Mouse (Mus musculus): Measurements from ENCODE around the gene Gldc.
"Not testable (repeated sequence)": the region's sequence is repeated elsewhere in the genome, so short reads cannot be mapped to it uniquely, and the experiment has no call there.

The Gldc gene

GRCm38 (mm10) chr19:30174919-30175571 lies at the start of gene Gldc:
Gene Gldc, minus strand, starts transcription at chr19:30175429.
- Histone ChIP-seq H3K4me1 (replicated peaks; ENCODE audit: low read depth, low read length) (peaks cover 70% of the 10 kb centered on the region), H3K36me3 (ENCODE audit: insufficient read depth, low read length) (peaks cover 29% of the 10 kb centered on the region), H3K4me3 (replicated peaks; ENCODE audit: low read length) (peak within 1 kb of the TSS; percentile 89), H3K27me3 (ENCODE audit: insufficient read depth, low read length) (no peaks in the 10 kb centered on the region), H3K9me3 (ENCODE audit: low read length) (peaks cover 3% of the 10 kb centered on the region; the same call in 1 of the 2 replicates)
- TF ChIP-seq CTCF (conservative IDR thresholded peaks at IDR 0.05; ENCODE audit: low read length) (no peak), NANOG (IDR thresholded peaks at IDR 0.05; ENCODE audit: borderline replicate concordance, low read length) (no peak), POU5F1 (IDR thresholded peaks at IDR 0.05; ENCODE audit: borderline replicate concordance, low read length) (no peak)

DNA sequence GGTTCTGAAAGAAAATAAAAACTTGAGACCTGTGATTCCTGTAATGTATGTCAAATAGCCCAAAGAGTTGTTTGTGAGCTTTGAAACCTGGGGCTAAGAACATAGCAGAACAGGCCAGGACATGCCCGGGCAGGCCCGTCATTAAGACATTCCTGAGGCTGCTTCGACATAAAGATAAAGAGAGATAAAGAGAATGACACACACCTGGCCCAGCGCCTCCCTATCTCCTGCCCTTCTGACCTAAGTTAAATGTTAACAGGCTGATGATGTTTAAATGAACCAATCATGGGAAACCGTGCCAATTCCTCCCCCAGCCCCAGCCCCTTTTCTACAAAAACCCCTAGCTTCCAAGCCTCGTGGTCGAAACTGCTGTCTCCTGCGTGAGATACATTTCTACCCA lies 47.4 kb upstream of the Gldc start:
- H3K9me3 ChIP-seq (ENCODE audit: low read length): peaks cover 25% of the 10 kb centered on the region
- H3K27me3 ChIP-seq (ENCODE audit: insufficient read depth, low read length); H3K4me3 ChIP-seq (replicated peaks; ENCODE audit: low read length); H3K36me3 ChIP-seq (ENCODE audit: insufficient read depth, low read length): not testable (repeated sequence)
- H3K4me1 ChIP-seq (replicated peaks; ENCODE audit: low read depth, low read length): peaks cover 11% of the 10 kb centered on the region

DNA sequence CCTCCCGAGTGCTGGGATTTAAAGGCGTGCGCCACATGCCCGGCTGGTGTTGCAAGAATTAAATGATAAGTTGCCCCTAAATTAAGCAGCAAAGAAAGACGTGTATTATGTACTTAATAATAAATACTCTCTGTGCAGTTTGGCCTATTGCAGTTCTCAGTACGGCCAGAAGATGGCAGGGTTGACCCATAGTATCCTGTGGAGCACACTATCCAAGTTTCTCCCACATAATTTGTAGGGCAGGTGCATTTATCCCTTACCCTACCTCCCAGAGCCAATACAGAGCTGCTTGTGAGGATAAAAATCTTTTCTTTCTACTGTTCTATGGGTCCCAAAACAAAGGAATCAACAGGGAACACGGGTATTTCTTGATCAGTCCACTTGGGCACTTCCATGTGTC lies 42.1 kb upstream of the Gldc start:
- Histone ChIP-seq H3K4me3 (replicated peaks; ENCODE audit: low read length) (no peak overlapping the region), H3K9me3 (ENCODE audit: low read length) (peaks cover 11% of the 10 kb centered on the region), H3K36me3 (ENCODE audit: insufficient read depth, low read length) (no peaks in the 10 kb centered on the region), H3K4me1 (replicated peaks; ENCODE audit: low read depth, low read length) (peaks cover 21% of the 10 kb centered on the region), H3K27me3 (ENCODE audit: insufficient read depth, low read length) (peaks cover 3% of the 10 kb centered on the region; the same call in 1 of the 2 replicates)
- TF ChIP-seq POU5F1 (IDR thresholded peaks at IDR 0.05; ENCODE audit: borderline replicate concordance, low read length): no peak
- peak; percentile 100 for TF ChIP-seq CTCF (conservative IDR thresholded peaks at IDR 0.05; ENCODE audit: low read length)

GRCm38 (mm10) chr19:30216186-30216585 lies 41.0 kb upstream of the Gldc start:
- peaks cover 4% of the 10 kb centered on the region for H3K9me3 ChIP-seq (ENCODE audit: low read length)
- peaks cover 21% of the 10 kb centered on the region for H3K4me1 ChIP-seq (replicated peaks; ENCODE audit: low read depth, low read length)
- H3K36me3 ChIP-seq (ENCODE audit: insufficient read depth, low read length): no peaks in the 10 kb centered on the region
- no peak overlapping the region for H3K4me3 ChIP-seq (replicated peaks; ENCODE audit: low read length)
- TF ChIP-seq NANOG (IDR thresholded peaks at IDR 0.05; ENCODE audit: borderline replicate concordance, low read length): no peak
- H3K27me3 ChIP-seq (ENCODE audit: insufficient read depth, low read length): peaks cover 3% of the 10 kb centered on the region; the same call in 1 of the 2 replicates

DNA sequence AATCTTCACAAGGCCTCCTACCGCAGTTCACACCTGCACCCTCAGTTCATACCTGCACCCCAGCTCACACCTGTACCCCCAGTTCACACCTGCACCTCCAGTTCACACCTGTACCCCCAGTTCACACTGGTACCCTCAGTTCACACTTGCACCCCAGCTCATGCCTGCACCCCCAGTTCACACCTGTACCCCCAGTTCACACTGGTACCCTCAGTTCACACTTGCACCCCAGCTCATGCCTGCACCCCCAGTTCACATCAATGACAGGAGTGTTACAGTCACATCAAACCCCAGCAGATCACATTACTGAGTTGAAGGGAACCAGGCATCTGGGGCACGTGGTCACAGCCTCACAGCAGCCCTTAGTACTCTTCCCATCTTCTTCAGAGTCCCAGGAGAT lies 40.5 kb upstream of the Gldc start:
- H3K27me3 ChIP-seq (ENCODE audit: insufficient read depth, low read length); H3K9me3 ChIP-seq (ENCODE audit: low read length); H3K4me3 ChIP-seq (replicated peaks; ENCODE audit: low read length); H3K36me3 ChIP-seq (ENCODE audit: insufficient read depth, low read length): not testable (repeated sequence)
- H3K4me1 ChIP-seq (replicated peaks; ENCODE audit: low read depth, low read length): peaks cover 21% of the 10 kb centered on the region

DNA sequence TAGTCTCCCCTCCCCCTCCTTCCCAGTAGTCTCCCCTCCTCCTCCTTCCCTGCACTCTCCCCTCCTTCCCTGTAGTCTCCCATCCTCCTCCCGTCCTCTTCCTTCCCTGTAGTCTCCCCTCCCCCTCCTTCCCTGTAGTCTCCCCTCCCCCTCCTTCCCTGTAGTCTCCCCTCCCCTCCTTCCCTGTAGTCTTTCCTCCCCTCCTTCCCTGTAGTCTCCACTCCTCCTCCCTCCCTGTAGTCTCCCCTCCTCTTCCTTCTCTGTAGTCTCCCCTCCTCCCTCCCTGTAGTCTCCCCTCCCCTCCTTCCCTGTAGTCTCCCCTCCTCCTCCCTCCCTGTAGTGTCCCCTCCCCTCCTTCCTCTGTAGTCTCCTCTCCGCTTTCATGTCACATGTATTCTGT lies 38.8 kb upstream of the Gldc start:
- H3K4me3 ChIP-seq (replicated peaks; ENCODE audit: low read length): no peak overlapping the region
- peaks cover 25% of the 10 kb centered on the region for H3K4me1 ChIP-seq (replicated peaks; ENCODE audit: low read depth, low read length)
- H3K27me3 ChIP-seq (ENCODE audit: insufficient read depth, low read length): peaks cover 3% of the 10 kb centered on the region; the same call in 1 of the 2 replicates
- no peaks in the 10 kb centered on the region for H3K9me3 ChIP-seq (ENCODE audit: low read length)
- H3K36me3 ChIP-seq (ENCODE audit: insufficient read depth, low read length): no peaks in the 10 kb centered on the region
- TF ChIP-seq NANOG (IDR thresholded peaks at IDR 0.05; ENCODE audit: borderline replicate concordance, low read length) (no peak), POU5F1 (IDR thresholded peaks at IDR 0.05; ENCODE audit: borderline replicate concordance, low read length) (no peak), CTCF (conservative IDR thresholded peaks at IDR 0.05; ENCODE audit: low read length) (no peak)

GRCm38 (mm10) chr19:30209006-30209405 lies 33.8 kb upstream of the Gldc start:
- H3K36me3 ChIP-seq (ENCODE audit: insufficient read depth, low read length); H3K27me3 ChIP-seq (ENCODE audit: insufficient read depth, low read length); H3K9me3 ChIP-seq (ENCODE audit: low read length); H3K4me3 ChIP-seq (replicated peaks; ENCODE audit: low read length): not testable (repeated sequence)
- peaks cover 11% of the 10 kb centered on the region for H3K4me1 ChIP-seq (replicated peaks; ENCODE audit: low read depth, low read length)

DNA sequence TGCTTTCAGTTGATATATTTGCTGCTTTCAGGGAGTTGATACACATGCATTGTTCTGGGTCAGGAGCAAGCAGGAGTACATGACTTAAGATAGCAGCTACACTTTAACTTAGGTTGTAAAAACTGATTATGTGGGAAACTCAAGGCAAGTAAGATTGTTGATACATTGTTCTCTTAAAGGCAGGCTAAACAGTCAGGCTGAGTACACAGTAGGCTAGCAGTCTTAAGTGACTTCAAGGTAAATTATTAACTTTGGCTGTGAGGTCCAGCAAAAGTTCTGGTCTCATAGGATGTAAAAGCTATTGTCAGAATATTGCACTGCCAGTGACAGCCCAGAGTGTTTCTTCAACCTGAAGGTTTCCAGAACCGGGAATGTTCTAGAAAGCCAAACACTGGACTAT lies 31.8 kb upstream of the Gldc start:
- Histone ChIP-seq H3K27me3 (ENCODE audit: insufficient read depth, low read length) (0 out of 2 replicates have a peak, but pooled peaks cover 4% of the 10 kb centered on the region), H3K4me1 (replicated peaks; ENCODE audit: low read depth, low read length) (peaks cover 11% of the 10 kb centered on the region), H3K4me3 (replicated peaks; ENCODE audit: low read length) (no peak overlapping the region), H3K36me3 (ENCODE audit: insufficient read depth, low read length) (no peaks in the 10 kb centered on the region), H3K9me3 (ENCODE audit: low read length) (no peaks in the 10 kb centered on the region)
- TF ChIP-seq NANOG (IDR thresholded peaks at IDR 0.05; ENCODE audit: borderline replicate concordance, low read length) (no peak), CTCF (conservative IDR thresholded peaks at IDR 0.05; ENCODE audit: low read length) (no peak), POU5F1 (IDR thresholded peaks at IDR 0.05; ENCODE audit: borderline replicate concordance, low read length) (no peak)

- peaks cover 11% of the 10 kb centered on the region for H3K4me1 ChIP-seq (replicated peaks; ENCODE audit: low read depth, low read length)
- TF ChIP-seq CTCF (conservative IDR thresholded peaks at IDR 0.05; ENCODE audit: low read length) (no peak), NANOG (IDR thresholded peaks at IDR 0.05; ENCODE audit: borderline replicate concordance, low read length) (no peak), POU5F1 (IDR thresholded peaks at IDR 0.05; ENCODE audit: borderline replicate concordance, low read length) (no peak)
- no peaks in the 10 kb centered on the region for H3K36me3 ChIP-seq (ENCODE audit: insufficient read depth, low read length)
- H3K4me3 ChIP-seq (replicated peaks; ENCODE audit: low read length): no peak overlapping the region
- H3K27me3 ChIP-seq (ENCODE audit: insufficient read depth, low read length): 0 out of 2 replicates have a peak, but pooled peaks cover 4% of the 10 kb centered on the region
- H3K9me3 ChIP-seq (ENCODE audit: low read length): no peaks in the 10 kb centered on the region
These were observed 30.6 kb upstream of the Gldc start for GRCm38 (mm10) chr19:30205874-30206273.

Measured in E14TG2a.4 (cell line).